Mouse (Mus musculus): ENCODE results near the gene Pigc.

The Pigc gene

GRCm38 (mm10) chr1:162008208-162008607 lies 39.2 kb downstream of the Pigc start:
- no peak for DNase-seq (ENCODE audit: low read depth, low spot score)

GRCm38 (mm10) chr1:162008631-162009067 lies 39.7 kb downstream of the Pigc start:
- no peak for DNase-seq (ENCODE audit: low read depth, low spot score)

GRCm38 (mm10) chr1:162009086-162009485 lies 40.1 kb downstream of the Pigc start:
- no peak for DNase-seq (ENCODE audit: low read depth, low spot score)

GRCm38 (mm10) chr1:162011523-162012245 lies 42.7 kb downstream of the Pigc start:
- no peak for DNase-seq (ENCODE audit: low read depth, low spot score)

GRCm38 (mm10) chr1:162013561-162013960 lies 44.6 kb downstream of the Pigc start:
- DNase-seq (ENCODE audit: low read depth, low spot score) = no peak

GRCm38 (mm10) chr1:162015247-162015862 lies 46.4 kb downstream of the Pigc start:
- no peak for DNase-seq (ENCODE audit: low read depth, low spot score)

- no peak for DNase-seq (ENCODE audit: low read depth, low spot score)
Measured at GRCm38 (mm10) chr1:162016982-162017381, 48.0 kb downstream of the Pigc start.

- no peak for DNase-seq (ENCODE audit: low read depth, low spot score)
Measured at GRCm38 (mm10) chr1:162017975-162018600, 49.1 kb downstream of the Pigc start.

- DNase-seq (ENCODE audit: low read depth, low spot score) = no peak
Measured at GRCm38 (mm10) chr1:162018601-162018977, 49.6 kb downstream of the Pigc start.

- no peak for DNase-seq (ENCODE audit: low read depth, low spot score)
Measured at GRCm38 (mm10) chr1:162020303-162020731, 51.3 kb downstream of the Pigc start.

GRCm38 (mm10) chr1:162020766-162021165 lies 51.8 kb downstream of the Pigc start:
- no peak for DNase-seq (ENCODE audit: low read depth, low spot score)

All from ES-CJ7 (cell line).